Mouse (Mus musculus) megakaryocyte, embryonic 14.5 days (primary cell): ENCODE data around the gene Clec2l.

Experiments
- FLI1 ChIP-seq: IDR thresholded peaks from 2 replicates; pipeline ENCODE4 v1.6.1; 2012; ENCODE audit warnings: low read length, inconsistent platforms, mixed read lengths
- GATA1 ChIP-seq: IDR thresholded peaks from 3 replicates; pipeline ENCODE4 v1.6.1; 2012; ENCODE audit warnings: mixed read lengths, low read length, inconsistent platforms, borderline replicate concordance

DNA sequence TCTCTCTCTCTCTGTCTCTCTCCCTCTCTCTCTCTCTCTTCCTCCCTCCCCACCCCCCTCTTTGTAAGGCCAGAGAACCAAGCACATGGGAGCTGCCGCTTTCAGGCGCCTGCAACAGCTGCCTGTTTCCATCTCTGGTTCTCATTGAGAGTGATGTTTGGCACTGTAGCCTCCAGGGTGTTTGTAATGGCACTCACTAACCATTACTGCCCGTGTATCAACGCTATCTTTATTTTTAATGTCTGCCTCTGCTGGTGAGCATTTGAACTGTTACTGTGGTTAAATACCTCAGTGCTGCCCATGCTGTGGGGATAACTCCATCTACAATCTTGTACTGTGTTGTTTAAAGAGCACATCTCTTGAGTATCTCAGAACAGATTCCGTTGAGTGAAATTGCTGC is 21.2 kb upstream of the Clec2l start:
- TF ChIP-seq GATA1, result no peak
- no peak for TF ChIP-seq FLI1
